Mouse (Mus musculus) macrophage (primary cell): ENCODE data around the gene Fars2. TPM values are rescaled to one million over a fixed set of nuclear protein-coding genes. Genes with fewer than 3 reads are reported as not detected.
"Not testable (repeated sequence)": the region's sequence is repeated elsewhere in the genome, so short reads cannot be mapped to it uniquely, and the experiment has no call there.

Experiments
- H3K27ac ChIP-seq: fragments of 350-480 bp; formaldehyde crosslinking; 2 replicates; pipeline ENCODE4 v1.9.0; 2021
- H3K36me3 ChIP-seq: fragments of 350-480 bp; formaldehyde crosslinking; 2 replicates; pipeline ENCODE4 v1.9.0; 2021; ENCODE audit errors: inconsistent target
- H3K4me3 ChIP-seq: fragments of 350-480 bp; formaldehyde crosslinking; 2 replicates; pipeline ENCODE4 v1.9.0; 2021; ENCODE audit errors: inconsistent target
- H3K79me2 ChIP-seq: fragments of 350-480 bp; formaldehyde crosslinking; 2 replicates; pipeline ENCODE4 v1.9.0; 2021; ENCODE audit errors: inconsistent target
- WGBS: methylation state at CpG from one replicate; pipeline ENCODE4 v1.1.7; 2026; ENCODE audit warnings: inconsistent platforms; ENCODE audit not compliant: missing documents; 5-methylcytosine and 5-hydroxymethylcytosine counted together
- polyA plus RNA-seq: library from polyadenylated mRNA; stranded (reverse); fragments of 250-400 nt; gene quantifications from 3 replicates; pipeline ENCODE4 v1.2.4, GENCODE M21; 2018; ENCODE audit warnings: inconsistent platforms

The Fars2 gene
- polyA plus RNA-seq, 1 experiment from 2014 or later: 31.1 TPM

DNA sequence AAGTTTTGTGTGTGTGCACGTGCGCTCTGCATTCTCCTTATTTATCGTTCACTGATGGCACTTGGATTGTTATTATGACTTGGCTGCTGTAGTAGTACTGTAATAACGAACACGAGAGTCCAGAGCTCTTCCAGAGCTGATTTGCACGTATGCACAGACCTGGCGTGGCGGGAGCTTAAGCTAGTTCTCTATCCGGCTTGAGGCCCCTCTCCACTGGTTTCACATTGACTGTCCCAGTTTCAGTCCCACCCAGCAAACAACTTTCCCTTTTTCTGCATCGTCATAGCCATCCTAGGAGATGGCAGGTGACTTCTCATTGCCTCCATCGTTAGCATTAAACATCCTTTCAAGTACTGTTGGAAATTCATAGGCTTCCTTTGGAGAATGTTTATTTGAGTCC is 252.2 kb downstream of the Fars2 start:
- Histone ChIP-seq H3K4me3 (no peak overlapping the region), H3K27ac (no peak overlapping the region), H3K79me2 (no peaks in the 10 kb centered on the region), H3K36me3 (no peaks in the 10 kb centered on the region)
- 84% methylated on average over 11 of the region's 11 CpGs for WGBS

GRCm38 (mm10) chr13:36383236-36383635 is 266.0 kb downstream of the Fars2 start:
- Histone ChIP-seq H3K36me3 (no peaks in the 10 kb centered on the region), H3K79me2 (no peaks in the 10 kb centered on the region), H3K4me3 (no peak overlapping the region), H3K27ac (no peak overlapping the region)
- 93% methylated on average over 2 of the region's 2 CpGs for WGBS

DNA sequence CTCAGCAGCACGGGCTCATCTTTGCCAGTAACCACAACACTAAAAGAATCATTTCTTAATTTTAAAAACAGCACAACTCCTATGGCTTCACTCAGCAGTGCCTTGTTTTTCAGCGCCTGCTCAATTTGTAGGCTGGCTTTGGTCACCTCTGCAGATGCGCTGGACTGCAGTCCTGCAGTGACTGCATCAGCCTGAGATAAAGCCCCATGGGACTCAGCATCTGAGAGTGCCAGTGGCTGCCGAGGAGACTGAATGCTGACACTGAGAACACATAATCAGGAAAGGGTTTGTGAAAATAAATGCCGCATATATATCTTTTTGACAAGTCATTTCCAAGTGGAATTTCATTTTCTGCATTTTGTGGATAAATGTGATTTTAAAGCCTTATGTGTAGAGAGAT is 268.9 kb downstream of the Fars2 start:
- 99% methylated on average over 5 of the region's 5 CpGs for WGBS
- Histone ChIP-seq H3K4me3 (no peak overlapping the region), H3K36me3 (no peaks in the 10 kb centered on the region), H3K27ac (no peak overlapping the region), H3K79me2 (no peaks in the 10 kb centered on the region)

DNA sequence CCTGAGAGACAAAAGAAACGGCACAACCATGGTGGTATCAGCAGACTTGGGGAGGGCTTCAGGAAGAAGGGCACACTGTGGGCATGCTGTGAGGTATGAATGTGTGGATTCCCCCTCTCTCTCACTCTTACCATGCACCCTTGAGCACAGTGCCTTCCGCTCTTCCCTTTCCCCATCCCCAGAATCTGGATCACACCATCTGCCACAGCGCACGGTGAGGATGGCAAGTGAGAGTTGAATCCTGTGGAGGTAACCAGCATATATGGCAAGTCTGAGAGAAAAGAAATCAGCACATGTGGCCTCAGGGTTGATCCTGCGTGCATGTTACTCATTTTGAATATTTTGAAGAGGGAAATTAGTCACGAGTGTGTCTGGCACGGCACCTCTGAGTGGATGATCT is 274.7 kb downstream of the Fars2 start:
- H3K4me3 ChIP-seq: no peak overlapping the region
- 96% methylated on average over 7 of the region's 7 CpGs for WGBS
- no peaks in the 10 kb centered on the region for H3K36me3 ChIP-seq
- H3K27ac ChIP-seq: no peak overlapping the region
- no peaks in the 10 kb centered on the region for H3K79me2 ChIP-seq

DNA sequence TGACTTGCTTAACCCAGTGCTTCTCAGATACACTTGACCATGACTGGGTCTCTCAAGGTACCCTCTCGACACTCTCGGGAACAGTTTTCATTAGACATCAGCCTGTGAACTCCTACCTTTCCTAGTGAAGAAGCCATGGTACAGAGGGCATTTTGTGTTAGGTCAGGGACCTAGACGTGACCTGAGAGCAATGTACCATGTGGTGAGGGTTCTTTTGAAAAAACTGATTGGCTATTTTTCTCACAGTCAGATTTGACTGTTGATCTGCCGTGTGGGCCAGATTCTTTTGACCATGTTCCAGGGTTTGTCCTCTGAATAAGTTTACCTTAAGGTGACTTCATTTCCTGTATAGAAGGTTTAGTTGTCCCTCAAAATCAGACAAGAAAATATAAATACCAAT is 275.5 kb downstream of the Fars2 start:
- Histone ChIP-seq H3K79me2 (no peaks in the 10 kb centered on the region), H3K36me3 (no peaks in the 10 kb centered on the region), H3K4me3 (no peak overlapping the region), H3K27ac (no peak overlapping the region)
- WGBS: 98% methylated on average over 4 of the region's 4 CpGs

DNA sequence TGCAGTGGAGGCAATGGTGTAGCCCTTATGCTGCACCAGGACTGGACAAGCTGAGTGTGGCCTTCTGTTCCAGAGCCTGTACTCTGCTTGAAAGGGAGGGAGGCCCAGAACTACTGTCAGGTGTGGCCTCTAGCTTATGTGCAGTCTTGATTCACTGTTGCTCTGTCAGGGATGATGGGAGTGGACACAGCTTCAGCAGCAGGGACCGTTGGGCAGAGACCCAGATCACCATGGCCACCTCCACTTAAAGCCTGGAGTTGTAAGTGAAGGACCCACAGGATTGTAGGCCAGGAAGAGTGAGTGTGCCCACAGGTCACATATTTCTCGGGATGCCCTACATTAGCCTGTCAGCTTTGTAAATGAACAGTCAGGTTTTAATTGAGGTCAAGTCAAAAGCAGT is 283.8 kb downstream of the Fars2 start:
- Histone ChIP-seq H3K4me3 (no peak overlapping the region), H3K79me2 (no peaks in the 10 kb centered on the region), H3K27ac (no peak overlapping the region), H3K36me3 (no peaks in the 10 kb centered on the region)
- 91% methylated on average over 2 of the region's 2 CpGs for WGBS

DNA sequence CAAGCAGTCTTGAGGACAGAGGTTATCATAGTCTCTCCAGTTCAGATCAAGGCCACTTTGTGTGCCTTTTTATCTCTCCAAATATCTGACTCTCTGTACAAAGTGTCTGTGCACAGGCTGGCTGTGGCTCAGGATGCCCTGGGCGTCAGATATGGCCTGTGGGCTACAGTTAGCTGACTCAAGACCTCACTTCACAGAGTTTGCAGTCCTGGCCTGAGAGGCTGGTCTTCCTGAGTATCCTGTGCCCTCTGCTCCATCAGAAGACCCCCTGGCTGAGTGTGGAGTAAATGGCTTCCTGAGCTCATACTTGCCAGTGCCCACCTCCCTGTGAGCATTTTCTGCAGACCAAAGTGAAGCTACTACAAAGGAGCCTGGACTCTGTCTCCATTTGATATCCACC is 296.1 kb downstream of the Fars2 start:
- H3K79me2 ChIP-seq: no peaks in the 10 kb centered on the region
- H3K27ac ChIP-seq: no peak overlapping the region
- H3K4me3 ChIP-seq: no peak overlapping the region
- WGBS: 100% methylated on average over 1 of the region's 1 CpGs
- H3K36me3 ChIP-seq: no peaks in the 10 kb centered on the region

GRCm38 (mm10) chr13:36415176-36415575 is 298.0 kb downstream of the Fars2 start:
- no peak overlapping the region for H3K27ac ChIP-seq
- H3K79me2 ChIP-seq: no peaks in the 10 kb centered on the region
- no peaks in the 10 kb centered on the region for H3K36me3 ChIP-seq
- WGBS: 100% methylated on average over 1 of the region's 1 CpGs
- no peak overlapping the region for H3K4me3 ChIP-seq

GRCm38 (mm10) chr13:36416546-36416945 is 299.3 kb downstream of the Fars2 start:
- Histone ChIP-seq H3K36me3 (no peaks in the 10 kb centered on the region), H3K79me2 (no peaks in the 10 kb centered on the region), H3K4me3 (no peak overlapping the region), H3K27ac (no peak overlapping the region)
- WGBS: 76% methylated on average over 4 of the region's 4 CpGs

GRCm38 (mm10) chr13:36419357-36419756 is 302.1 kb downstream of the Fars2 start:
- Histone ChIP-seq H3K27ac (no peak overlapping the region), H3K79me2 (no peaks in the 10 kb centered on the region), H3K4me3 (no peak overlapping the region), H3K36me3 (no peaks in the 10 kb centered on the region)

DNA sequence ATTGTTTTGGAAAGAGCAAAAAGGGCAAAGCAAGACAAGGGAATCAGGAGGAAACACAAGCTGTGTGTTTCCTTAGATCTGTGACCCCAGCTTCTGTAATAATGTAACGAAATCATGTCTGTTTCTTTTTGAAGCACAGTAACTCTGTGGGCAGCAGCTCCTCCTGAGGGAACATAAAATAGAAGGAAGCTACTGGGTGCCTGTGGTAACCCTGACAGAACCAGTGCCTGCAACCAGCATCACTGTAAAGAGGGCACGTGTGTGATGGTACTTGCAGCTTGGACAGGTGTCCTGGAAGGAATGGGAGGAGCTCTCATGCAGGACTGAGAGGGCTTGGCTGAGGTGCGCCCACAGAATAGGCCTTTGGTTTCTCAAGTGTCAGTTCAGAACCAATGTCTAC is 305.2 kb downstream of the Fars2 start:
- H3K27ac ChIP-seq: no peak overlapping the region
- H3K36me3 ChIP-seq: no peaks in the 10 kb centered on the region
- 57% methylated on average over 3 of the region's 3 CpGs for WGBS
- no peak overlapping the region for H3K4me3 ChIP-seq
- H3K79me2 ChIP-seq: no peaks in the 10 kb centered on the region

- not testable (repeated sequence) for H3K79me2 ChIP-seq, H3K4me3 ChIP-seq, H3K27ac ChIP-seq, H3K36me3 ChIP-seq
- 97% methylated on average over 13 of the region's 17 CpGs for WGBS
These were observed 308.9 kb downstream of the Fars2 start for GRCm38 (mm10) chr13:36425824-36426705.

GRCm38 (mm10) chr13:36429500-36430189 is 312.4 kb downstream of the Fars2 start:
- 97% methylated on average over 7 of the region's 7 CpGs for WGBS
- H3K79me2 ChIP-seq: no peaks in the 10 kb centered on the region
- H3K27ac ChIP-seq: no peak overlapping the region
- no peak overlapping the region for H3K4me3 ChIP-seq
- no peaks in the 10 kb centered on the region for H3K36me3 ChIP-seq

- Histone ChIP-seq H3K4me3 (no peak overlapping the region), H3K36me3 (no peaks in the 10 kb centered on the region), H3K27ac (no peak overlapping the region), H3K79me2 (no peaks in the 10 kb centered on the region)
- WGBS: 86% methylated on average over 6 of the region's 6 CpGs
These were observed 313.4 kb downstream of the Fars2 start for GRCm38 (mm10) chr13:36430420-36431114.

DNA sequence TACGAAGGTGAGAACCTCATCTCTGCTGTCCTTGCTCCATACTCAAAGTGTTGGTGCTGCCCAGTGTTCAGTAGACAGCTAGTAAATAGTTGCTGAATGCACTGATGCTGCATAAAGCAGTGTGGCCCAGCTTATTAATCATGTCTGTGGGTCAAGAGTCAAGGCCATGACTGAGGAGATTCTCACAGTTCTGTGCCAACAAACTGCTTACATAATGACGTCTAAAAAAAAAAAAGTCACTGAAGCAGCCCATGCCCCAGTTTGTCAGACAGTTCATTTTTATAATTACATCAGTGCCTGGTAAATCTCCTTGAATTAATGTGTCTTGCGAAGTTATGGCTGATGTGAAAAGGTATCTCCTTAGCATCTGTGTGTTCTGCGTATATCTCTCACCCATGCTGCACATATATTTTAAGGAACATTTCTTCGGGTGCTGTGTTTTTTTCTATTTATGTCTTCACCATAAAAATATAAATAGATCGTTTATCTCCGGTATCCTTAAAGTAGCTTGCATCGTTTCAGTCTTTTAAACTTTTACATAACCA is 314.8 kb downstream of the Fars2 start:
- WGBS: 94% methylated on average over 8 of the region's 8 CpGs
- Histone ChIP-seq H3K36me3 (no peaks in the 10 kb centered on the region), H3K4me3 (no peak overlapping the region), H3K27ac (no peak overlapping the region), H3K79me2 (no peaks in the 10 kb centered on the region)
